Mouse (Mus musculus): ENCODE data around the gene Flad1. TPM values are rescaled to one million over a fixed set of nuclear protein-coding genes. Genes with fewer than 3 reads are reported as not detected.

Flad1 gene
- polyA plus RNA-seq (2016; fragmentation: Nextera tagmentation; extraction: Ambion mirVana) = 30.7 and 40.3 TPM in 2 replicates

- H3K27ac ChIP-seq = peak within 1 kb of the TSS; percentile 84
- no peaks in the 10 kb centered on the region for H3K27me3 ChIP-seq (ENCODE audit: insufficient read depth, poor library complexity, severe bottlenecking)
- H3K4me3 ChIP-seq = peak within 1 kb of the TSS; percentile 68
- peaks cover 12% of the 10 kb centered on the region for H3K4me1 ChIP-seq
- H3K9me3 ChIP-seq = no peaks in the 10 kb centered on the region
- 7% methylated on average over 28 of the region's 28 CpGs for WGBS
- DNase-seq (ENCODE audit: low spot score) = peak; percentile 99
- peaks cover 58% of the 10 kb centered on the region for H3K36me3 ChIP-seq
Observed at GRCm38 (mm10) chr3:89411490-89412393, at the start of gene Flad1. Gene Flad1, minus strand, starts transcription at chr3:89411870.

GRCm38 (mm10) chr3:89458965-89459807 is 47.5 kb upstream of the Flad1 start:
- no peaks in the 10 kb centered on the region for H3K9me3 ChIP-seq
- H3K36me3 ChIP-seq = peaks cover 12% of the 10 kb centered on the region; the same call in 1 of the 2 replicates
- H3K27me3 ChIP-seq (ENCODE audit: insufficient read depth, poor library complexity, severe bottlenecking) = no peaks in the 10 kb centered on the region
- H3K4me3 ChIP-seq = peak overlapping the region; percentile 71
- peaks cover 33% of the 10 kb centered on the region for H3K4me1 ChIP-seq
- peak; percentile 95 for DNase-seq (ENCODE audit: low spot score)
- under 1% methylated on average over 33 of the region's 36 CpGs for WGBS
- H3K27ac ChIP-seq = peak overlapping the region; percentile 92

- Histone ChIP-seq H3K9me3 (no peaks in the 10 kb centered on the region), H3K36me3 (0 out of 2 replicates have a peak, but pooled peaks cover 10% of the 10 kb centered on the region), H3K27me3 (ENCODE audit: insufficient read depth, poor library complexity, severe bottlenecking) (no peaks in the 10 kb centered on the region), H3K4me3 (peak overlapping the region; percentile 71), H3K4me1 (peaks cover 33% of the 10 kb centered on the region), H3K27ac (peak overlapping the region; percentile 92)
- no peak for DNase-seq (ENCODE audit: low spot score)
- 50% methylated on average over 13 of the region's 13 CpGs for WGBS
Observed at GRCm38 (mm10) chr3:89458372-89458964, 46.8 kb upstream of the Flad1 start.

- Histone ChIP-seq H3K27ac (0 out of 2 replicates have a peak overlapping the region, but pooled peaks have one; percentile 22), H3K4me1 (peaks cover 43% of the 10 kb centered on the region), H3K9me3 (no peaks in the 10 kb centered on the region), H3K4me3 (no peak overlapping the region), H3K27me3 (ENCODE audit: insufficient read depth, poor library complexity, severe bottlenecking) (no peaks in the 10 kb centered on the region), H3K36me3 (0 out of 2 replicates have a peak, but pooled peaks cover 7% of the 10 kb centered on the region)
- WGBS = 48% methylated on average over 10 of the region's 10 CpGs
- peak; percentile 91 for DNase-seq (ENCODE audit: low spot score)
Observed at GRCm38 (mm10) chr3:89456726-89457665, 45.3 kb upstream of the Flad1 start.

GRCm38 (mm10) chr3:89455786-89456285 is 44.2 kb upstream of the Flad1 start:
- Histone ChIP-seq H3K9me3 (no peaks in the 10 kb centered on the region), H3K4me1 (peaks cover 54% of the 10 kb centered on the region), H3K27me3 (ENCODE audit: insufficient read depth, poor library complexity, severe bottlenecking) (no peaks in the 10 kb centered on the region), H3K4me3 (no peak overlapping the region), H3K36me3 (0 out of 2 replicates have a peak, but pooled peaks cover 2% of the 10 kb centered on the region), H3K27ac (no peak overlapping the region)
- DNase-seq (ENCODE audit: low spot score) = no peak
- WGBS = 67% methylated on average over 1 of the region's 1 CpGs

GRCm38 (mm10) chr3:89454401-89455177 is 42.9 kb upstream of the Flad1 start, which contains the start of gene Pmvk:
Gene Pmvk, plus strand, starts transcription at chr3:89454541.
- H3K9me3 ChIP-seq = no peaks in the 10 kb centered on the region
- peaks cover 52% of the 10 kb centered on the region for H3K4me1 ChIP-seq
- no peak within 1 kb of the TSS for H3K27ac ChIP-seq
- WGBS = 52% methylated on average over 9 of the region's 10 CpGs
- H3K36me3 ChIP-seq = no peaks in the 10 kb centered on the region
- no peak for DNase-seq (ENCODE audit: low spot score)
- no peaks in the 10 kb centered on the region for H3K27me3 ChIP-seq (ENCODE audit: insufficient read depth, poor library complexity, severe bottlenecking)
- no peak within 1 kb of the TSS for H3K4me3 ChIP-seq

- Histone ChIP-seq H3K4me3 (no peak overlapping the region), H3K4me1 (peaks cover 60% of the 10 kb centered on the region)
Observed at GRCm38 (mm10) chr3:89451916-89452315, 40.2 kb upstream of the Flad1 start.

GRCm38 (mm10) chr3:89449541-89449940 is 37.9 kb upstream of the Flad1 start:
- peak; percentile 87 for DNase-seq (ENCODE audit: low spot score)
- peaks cover 55% of the 10 kb centered on the region for H3K4me1 ChIP-seq
- H3K9me3 ChIP-seq = no peaks in the 10 kb centered on the region
- 43% methylated on average over 7 of the region's 7 CpGs for WGBS
- peak overlapping the region; percentile 24; the same call in 1 of the 2 replicates for H3K4me3 ChIP-seq
- H3K27me3 ChIP-seq (ENCODE audit: insufficient read depth, poor library complexity, severe bottlenecking) = no peaks in the 10 kb centered on the region
- H3K27ac ChIP-seq = peak overlapping the region; percentile 82
- H3K36me3 ChIP-seq = peaks cover 36% of the 10 kb centered on the region

More at GRCm38 (mm10) chr3:89451916-89452315, 40.2 kb upstream of the Flad1 start:
- H3K27ac ChIP-seq = peak overlapping the region; percentile 71
- H3K9me3 ChIP-seq = no peaks in the 10 kb centered on the region
- H3K27me3 ChIP-seq (ENCODE audit: insufficient read depth, poor library complexity, severe bottlenecking) = no peaks in the 10 kb centered on the region
- H3K36me3 ChIP-seq = peaks cover 12% of the 10 kb centered on the region
- DNase-seq (ENCODE audit: low spot score) = no peak
- 64% methylated on average over 1 of the region's 1 CpGs for WGBS

GRCm38 (mm10) chr3:89448720-89449537 is 37.3 kb upstream of the Flad1 start:
- Histone ChIP-seq H3K9me3 (no peaks in the 10 kb centered on the region), H3K27me3 (ENCODE audit: insufficient read depth, poor library complexity, severe bottlenecking) (no peaks in the 10 kb centered on the region), H3K4me3 (peak overlapping the region; percentile 24), H3K27ac (peak overlapping the region; percentile 82), H3K36me3 (peaks cover 41% of the 10 kb centered on the region), H3K4me1 (peaks cover 52% of the 10 kb centered on the region)
- 41% methylated on average over 13 of the region's 13 CpGs for WGBS
- no peak for DNase-seq (ENCODE audit: low spot score)

GRCm38 (mm10) chr3:89440691-89441090 is 29.0 kb upstream of the Flad1 start:
- no peak for DNase-seq (ENCODE audit: low spot score)
- Histone ChIP-seq H3K27me3 (ENCODE audit: insufficient read depth, poor library complexity, severe bottlenecking) (no peaks in the 10 kb centered on the region), H3K4me1 (peaks cover 21% of the 10 kb centered on the region), H3K9me3 (no peaks in the 10 kb centered on the region), H3K36me3 (peaks cover 52% of the 10 kb centered on the region), H3K4me3 (no peak overlapping the region), H3K27ac (no peak overlapping the region)
- WGBS = 96% methylated on average over 2 of the region's 2 CpGs
